Mouse (Mus musculus): ENCODE measurements around the gene Fjx1. TPM values are rescaled to one million over a fixed set of nuclear protein-coding genes. Genes with fewer than 3 reads are reported as not detected.

The Fjx1 gene
- polyA plus RNA-seq, 1 experiment from 2014 or later: 17.2 TPM

GRCm38 (mm10) chr2:102437357-102438030 is 14.8 kb downstream of the Fjx1 start:
- no peaks in the 10 kb centered on the region for H3K27me3 ChIP-seq (ENCODE audit: control insufficient read depth, insufficient read depth, low read length)
- no peak overlapping the region for H3K9ac ChIP-seq (ENCODE audit: low read depth, low read length)
- H3K4me2 ChIP-seq (replicated peaks; ENCODE audit: low read depth, low read length): no peak overlapping the region
- H3K4me1 ChIP-seq (replicated peaks; ENCODE audit: control insufficient read depth, insufficient read depth, low read length): no peaks in the 10 kb centered on the region
- ATAC-seq (ENCODE audit: low FRiP score): no peak
- no peaks in the 10 kb centered on the region for H3K36me3 ChIP-seq (ENCODE audit: control insufficient read depth, insufficient read depth, low read length)
- no peak overlapping the region for H3K27ac ChIP-seq (ENCODE audit: low read depth, low read length)
- WGBS: 32% methylated on average over 8 of the region's 8 CpGs
- H3K9me3 ChIP-seq (ENCODE audit: control insufficient read depth, low read length): no peaks in the 10 kb centered on the region
- no peak overlapping the region for H3K4me3 ChIP-seq (ENCODE audit: low read depth, low read length)
- DNase-seq (ENCODE audit: low spot score): no peak

- Histone ChIP-seq H3K4me3 (ENCODE audit: low read depth, low read length) (no peak overlapping the region), H3K36me3 (ENCODE audit: control insufficient read depth, insufficient read depth, low read length) (no peaks in the 10 kb centered on the region), H3K4me2 (replicated peaks; ENCODE audit: low read depth, low read length) (no peak overlapping the region), H3K4me1 (replicated peaks; ENCODE audit: control insufficient read depth, insufficient read depth, low read length) (no peaks in the 10 kb centered on the region), H3K27me3 (ENCODE audit: control insufficient read depth, insufficient read depth, low read length) (no peaks in the 10 kb centered on the region), H3K9me3 (ENCODE audit: control insufficient read depth, low read length) (no peaks in the 10 kb centered on the region), H3K9ac (ENCODE audit: low read depth, low read length) (no peak overlapping the region), H3K27ac (ENCODE audit: low read depth, low read length) (no peak overlapping the region)
- WGBS: 100% methylated on average over 1 of the region's 1 CpGs
- DNase-seq (ENCODE audit: low spot score) (no peak), ATAC-seq (ENCODE audit: low FRiP score) (no peak)
Measured at GRCm38 (mm10) chr2:102433879-102434278, 18.4 kb downstream of the Fjx1 start.

GRCm38 (mm10) chr2:102431084-102431483 is 21.2 kb downstream of the Fjx1 start:
- ATAC-seq (ENCODE audit: low FRiP score) (no peak), DNase-seq (ENCODE audit: low spot score) (no peak)
- H3K4me1 ChIP-seq (replicated peaks; ENCODE audit: control insufficient read depth, insufficient read depth, low read length): no peaks in the 10 kb centered on the region
- no peaks in the 10 kb centered on the region for H3K9me3 ChIP-seq (ENCODE audit: control insufficient read depth, low read length)
- 68% methylated on average over 4 of the region's 4 CpGs for WGBS
- no peaks in the 10 kb centered on the region for H3K27me3 ChIP-seq (ENCODE audit: control insufficient read depth, insufficient read depth, low read length)
- no peak overlapping the region for H3K27ac ChIP-seq (ENCODE audit: low read depth, low read length)
- no peak overlapping the region for H3K9ac ChIP-seq (ENCODE audit: low read depth, low read length)
- H3K4me3 ChIP-seq (ENCODE audit: low read depth, low read length): no peak overlapping the region
- no peaks in the 10 kb centered on the region for H3K36me3 ChIP-seq (ENCODE audit: control insufficient read depth, insufficient read depth, low read length)
- no peak overlapping the region for H3K4me2 ChIP-seq (replicated peaks; ENCODE audit: low read depth, low read length)

- Histone ChIP-seq H3K27ac (ENCODE audit: low read depth, low read length) (no peak overlapping the region), H3K9me3 (ENCODE audit: control insufficient read depth, low read length) (no peaks in the 10 kb centered on the region), H3K4me2 (replicated peaks; ENCODE audit: low read depth, low read length) (no peak overlapping the region), H3K4me3 (ENCODE audit: low read depth, low read length) (no peak overlapping the region), H3K27me3 (ENCODE audit: control insufficient read depth, insufficient read depth, low read length) (no peaks in the 10 kb centered on the region), H3K4me1 (replicated peaks; ENCODE audit: control insufficient read depth, insufficient read depth, low read length) (no peaks in the 10 kb centered on the region), H3K36me3 (ENCODE audit: control insufficient read depth, insufficient read depth, low read length) (no peaks in the 10 kb centered on the region), H3K9ac (ENCODE audit: low read depth, low read length) (no peak overlapping the region)
- ATAC-seq (ENCODE audit: low FRiP score) (no peak), DNase-seq (ENCODE audit: low spot score) (no peak)
Measured at GRCm38 (mm10) chr2:102427974-102428373, 24.3 kb downstream of the Fjx1 start.

GRCm38 (mm10) chr2:102426434-102426833 is 25.9 kb downstream of the Fjx1 start:
- Histone ChIP-seq H3K4me1 (replicated peaks; ENCODE audit: control insufficient read depth, insufficient read depth, low read length) (no peaks in the 10 kb centered on the region), H3K27ac (ENCODE audit: low read depth, low read length) (no peak overlapping the region), H3K9ac (ENCODE audit: low read depth, low read length) (no peak overlapping the region), H3K4me2 (replicated peaks; ENCODE audit: low read depth, low read length) (no peak overlapping the region), H3K9me3 (ENCODE audit: control insufficient read depth, low read length) (no peaks in the 10 kb centered on the region), H3K36me3 (ENCODE audit: control insufficient read depth, insufficient read depth, low read length) (no peaks in the 10 kb centered on the region), H3K4me3 (ENCODE audit: low read depth, low read length) (no peak overlapping the region), H3K27me3 (ENCODE audit: control insufficient read depth, insufficient read depth, low read length) (no peaks in the 10 kb centered on the region)
- no peak for DNase-seq (ENCODE audit: low spot score)
- 41% methylated on average over 3 of the region's 3 CpGs for WGBS
- ATAC-seq (ENCODE audit: low FRiP score): no peak

GRCm38 (mm10) chr2:102416149-102416743 is 36.1 kb downstream of the Fjx1 start:
- 91% methylated on average over 14 of the region's 14 CpGs for WGBS

GRCm38 (mm10) chr2:102412738-102413137 is 39.6 kb downstream of the Fjx1 start:
- H3K4me3 ChIP-seq (ENCODE audit: low read depth, low read length): no peak overlapping the region
- H3K27me3 ChIP-seq (ENCODE audit: control insufficient read depth, insufficient read depth, low read length): no peaks in the 10 kb centered on the region
- 90% methylated on average over 2 of the region's 2 CpGs for WGBS
- H3K36me3 ChIP-seq (ENCODE audit: control insufficient read depth, insufficient read depth, low read length): no peaks in the 10 kb centered on the region
- H3K9ac ChIP-seq (ENCODE audit: low read depth, low read length): no peak overlapping the region
- DNase-seq (ENCODE audit: low spot score) (no peak), ATAC-seq (ENCODE audit: low FRiP score) (no peak)
- H3K4me2 ChIP-seq (replicated peaks; ENCODE audit: low read depth, low read length): no peak overlapping the region
- no peaks in the 10 kb centered on the region for H3K9me3 ChIP-seq (ENCODE audit: control insufficient read depth, low read length)
- no peak overlapping the region for H3K27ac ChIP-seq (ENCODE audit: low read depth, low read length)
- no peaks in the 10 kb centered on the region for H3K4me1 ChIP-seq (replicated peaks; ENCODE audit: control insufficient read depth, insufficient read depth, low read length)

More at GRCm38 (mm10) chr2:102416149-102416743, 36.1 kb downstream of the Fjx1 start:
- Histone ChIP-seq H3K4me1 (replicated peaks; ENCODE audit: control insufficient read depth, insufficient read depth, low read length) (no peaks in the 10 kb centered on the region), H3K27me3 (ENCODE audit: control insufficient read depth, insufficient read depth, low read length) (no peaks in the 10 kb centered on the region), H3K4me2 (replicated peaks; ENCODE audit: low read depth, low read length) (no peak overlapping the region), H3K9ac (ENCODE audit: low read depth, low read length) (no peak overlapping the region), H3K4me3 (ENCODE audit: low read depth, low read length) (no peak overlapping the region), H3K27ac (ENCODE audit: low read depth, low read length) (no peak overlapping the region), H3K36me3 (ENCODE audit: control insufficient read depth, insufficient read depth, low read length) (no peaks in the 10 kb centered on the region), H3K9me3 (ENCODE audit: control insufficient read depth, low read length) (no peaks in the 10 kb centered on the region)
- ATAC-seq (ENCODE audit: low FRiP score): no peak
- DNase-seq (ENCODE audit: low spot score): no peak

GRCm38 (mm10) chr2:102410615-102411014 is 41.7 kb downstream of the Fjx1 start:
- no peak overlapping the region for H3K4me2 ChIP-seq (replicated peaks; ENCODE audit: low read depth, low read length)
- DNase-seq (ENCODE audit: low spot score) (no peak), ATAC-seq (ENCODE audit: low FRiP score) (no peak)
- H3K4me3 ChIP-seq (ENCODE audit: low read depth, low read length): no peak overlapping the region
- WGBS: 85% methylated on average over 4 of the region's 4 CpGs
- no peaks in the 10 kb centered on the region for H3K9me3 ChIP-seq (ENCODE audit: control insufficient read depth, low read length)
- no peaks in the 10 kb centered on the region for H3K36me3 ChIP-seq (ENCODE audit: control insufficient read depth, insufficient read depth, low read length)
- no peaks in the 10 kb centered on the region for H3K4me1 ChIP-seq (replicated peaks; ENCODE audit: control insufficient read depth, insufficient read depth, low read length)
- no peak overlapping the region for H3K9ac ChIP-seq (ENCODE audit: low read depth, low read length)
- no peaks in the 10 kb centered on the region for H3K27me3 ChIP-seq (ENCODE audit: control insufficient read depth, insufficient read depth, low read length)
- H3K27ac ChIP-seq (ENCODE audit: low read depth, low read length): no peak overlapping the region

- H3K4me3 ChIP-seq (ENCODE audit: low read depth, low read length): no peak overlapping the region
- ATAC-seq (ENCODE audit: low FRiP score): no peak
- H3K27me3 ChIP-seq (ENCODE audit: control insufficient read depth, insufficient read depth, low read length): no peaks in the 10 kb centered on the region
- no peak for DNase-seq (ENCODE audit: low spot score)
- no peaks in the 10 kb centered on the region for H3K9me3 ChIP-seq (ENCODE audit: control insufficient read depth, low read length)
- H3K36me3 ChIP-seq (ENCODE audit: control insufficient read depth, insufficient read depth, low read length): no peaks in the 10 kb centered on the region
- H3K9ac ChIP-seq (ENCODE audit: low read depth, low read length): no peak overlapping the region
- no peak overlapping the region for H3K27ac ChIP-seq (ENCODE audit: low read depth, low read length)
- H3K4me2 ChIP-seq (replicated peaks; ENCODE audit: low read depth, low read length): no peak overlapping the region
- no peaks in the 10 kb centered on the region for H3K4me1 ChIP-seq (replicated peaks; ENCODE audit: control insufficient read depth, insufficient read depth, low read length)
- WGBS: 89% methylated on average over 3 of the region's 3 CpGs
Measured at GRCm38 (mm10) chr2:102409741-102410140, 42.6 kb downstream of the Fjx1 start.
